Mouse (Mus musculus) heart, embryonic 11.5 days (tissue): Measurements from ENCODE around the gene Auts2. TPM values are rescaled to one million over a fixed set of nuclear protein-coding genes. Genes with fewer than 3 reads are reported as not detected.
A peak's percentile ranks its signal among the peaks of the same experiment; 100 is the strongest.

Experiments
- ATAC-seq: fragments of 200-750 bp; cut with Nextera tagmentation; replicated peaks from 2 replicates; pipeline ENCODE4 v1.8.0; 2017; ENCODE audit warnings: moderate library complexity; ENCODE audit not compliant: insufficient number of reproducible peaks, low FRiP score, low TSS enrichment
- H3K27ac ChIP-seq: fragments of 300-500 bp; sonication (generic); 2 replicates; pipeline ENCODE4 v1.5.1; 2014; ENCODE audit warnings: mild to moderate bottlenecking, low read depth, low read length
- H3K27me3 ChIP-seq: fragments of 300-500 bp; sonication (generic); 2 replicates; pipeline ENCODE4 v1.6.1; 2014; ENCODE audit warnings: mild to moderate bottlenecking, low read length, mixed read lengths; ENCODE audit not compliant: control insufficient read depth, insufficient read depth
- H3K36me3 ChIP-seq: fragments of 300-500 bp; sonication (generic); 2 replicates; pipeline ENCODE4 v1.6.1; 2014; ENCODE audit warnings: mild to moderate bottlenecking, low read length, moderate library complexity, mixed read lengths; ENCODE audit not compliant: control insufficient read depth, insufficient read depth
- H3K4me1 ChIP-seq: fragments of 300-500 bp; sonication (generic); 2 replicates; pipeline ENCODE4 v1.6.1; 2014; ENCODE audit warnings: low read length; ENCODE audit not compliant: control insufficient read depth, insufficient read depth
- H3K4me2 ChIP-seq: fragments of 300-500 bp; sonication (generic); 2 replicates; pipeline ENCODE4 v1.6.1; 2014; ENCODE audit warnings: mild to moderate bottlenecking, moderate library complexity
- H3K4me3 ChIP-seq: fragments of 300-500 bp; sonication (generic); 2 replicates; pipeline ENCODE4 v1.5.1; 2014; ENCODE audit warnings: low read depth, low read length
- H3K9ac ChIP-seq: fragments of 300-500 bp; sonication (generic); 2 replicates; pipeline ENCODE4 v1.6.1; 2014; ENCODE audit warnings: mild to moderate bottlenecking, low read depth, low read length, moderate library complexity
- H3K9me3 ChIP-seq: fragments of 300-500 bp; sonication (generic); replicated peaks from 2 replicates; pipeline ENCODE4 v1.6.1; 2016; ENCODE audit warnings: low read length; ENCODE audit not compliant: control insufficient read depth
- WGBS: fragments of 180-500 bp; shearing (Covaris S2); extraction: QIAGEN DNeasy Blood & Tissue Kit; methylation state at CpG from one replicate; pipeline ENCODE4 v1.1.7; 2014; ENCODE audit not compliant: insufficient replicate concordance; 5-methylcytosine and 5-hydroxymethylcytosine counted together
- polyA plus RNA-seq: library from polyadenylated mRNA; unstranded; fragments of >200 nt; fragmentation: Nextera tagmentation; extraction: Ambion mirVana; gene quantifications from 2 replicates; pipeline ENCODE4 v1.2.1, GENCODE M21; 2014

Gene Auts2
- polyA plus RNA-seq, 1 experiment from 2014 or later: 19.8 TPM

- Histone ChIP-seq H3K4me3 (no peak overlapping the region), H3K27ac (no peak overlapping the region), H3K9me3 (no peaks in the 10 kb centered on the region), H3K9ac (no peak overlapping the region), H3K36me3 (no peaks in the 10 kb centered on the region), H3K4me2 (no peak overlapping the region), H3K4me1 (peaks cover 4% of the 10 kb centered on the region; the same call in 1 of the 2 replicates), H3K27me3 (no peaks in the 10 kb centered on the region)
- ATAC-seq: no peak
- WGBS: 86% methylated on average over 11 of the region's 11 CpGs
These were observed 673.2 kb downstream of the Auts2 start for GRCm38 (mm10) chr5:131869711-131870499.

GRCm38 (mm10) chr5:131865200-131865599 lies 677.9 kb downstream of the Auts2 start:
- ATAC-seq: no peak
- H3K9me3 ChIP-seq: no peaks in the 10 kb centered on the region
- H3K9ac ChIP-seq: no peak overlapping the region
- no peak overlapping the region for H3K27ac ChIP-seq
- WGBS: 64% methylated on average over 5 of the region's 5 CpGs
- H3K4me2 ChIP-seq: no peak overlapping the region
- no peaks in the 10 kb centered on the region for H3K27me3 ChIP-seq
- H3K36me3 ChIP-seq: no peaks in the 10 kb centered on the region
- H3K4me3 ChIP-seq: no peak overlapping the region
- H3K4me1 ChIP-seq: peaks cover 5% of the 10 kb centered on the region; the same call in 1 of the 2 replicates

GRCm38 (mm10) chr5:131857976-131858375 lies 685.2 kb downstream of the Auts2 start:
- H3K4me1 ChIP-seq: peaks cover 7% of the 10 kb centered on the region; the same call in 1 of the 2 replicates
- no peak overlapping the region for H3K4me3 ChIP-seq
- WGBS: 73% methylated on average over 5 of the region's 5 CpGs
- no peaks in the 10 kb centered on the region for H3K9me3 ChIP-seq
- H3K27me3 ChIP-seq: no peaks in the 10 kb centered on the region
- no peak overlapping the region for H3K27ac ChIP-seq
- no peak overlapping the region for H3K4me2 ChIP-seq
- no peak for ATAC-seq
- no peaks in the 10 kb centered on the region for H3K36me3 ChIP-seq
- no peak overlapping the region for H3K9ac ChIP-seq

GRCm38 (mm10) chr5:131855358-131855757 lies 687.8 kb downstream of the Auts2 start:
- whole genome bisulfite sequencing: 21% methylated on average over 8 of the region's 8 CpGs
- Histone ChIP-seq H3K27me3 (no peaks in the 10 kb centered on the region), H3K9ac (no peak overlapping the region), H3K4me2 (no peak overlapping the region; the same call in 1 of the 2 replicates), H3K4me3 (no peak overlapping the region), H3K4me1 (peaks cover 10% of the 10 kb centered on the region), H3K36me3 (no peaks in the 10 kb centered on the region), H3K9me3 (no peaks in the 10 kb centered on the region), H3K27ac (no peak overlapping the region)
- ATAC-seq: peak; percentile 46; the same call in 1 of the 2 replicates

- ATAC-seq: no peak
- peaks cover 7% of the 10 kb centered on the region for H3K4me1 ChIP-seq
- H3K9ac ChIP-seq: no peak overlapping the region
- WGBS: 75% methylated on average over 20 of the region's 20 CpGs
- no peak overlapping the region for H3K27ac ChIP-seq
- H3K4me3 ChIP-seq: no peak overlapping the region
- no peak overlapping the region for H3K4me2 ChIP-seq
- H3K27me3 ChIP-seq: 0 out of 2 replicates have a peak, but pooled peaks cover 2% of the 10 kb centered on the region
- no peaks in the 10 kb centered on the region for H3K9me3 ChIP-seq
- no peaks in the 10 kb centered on the region for H3K36me3 ChIP-seq
These were observed 691.3 kb downstream of the Auts2 start for GRCm38 (mm10) chr5:131851597-131852453.

- Histone ChIP-seq H3K9me3 (no peaks in the 10 kb centered on the region), H3K4me3 (no peak overlapping the region), H3K36me3 (no peaks in the 10 kb centered on the region), H3K27me3 (0 out of 2 replicates have a peak, but pooled peaks cover 2% of the 10 kb centered on the region), H3K4me1 (peaks cover 3% of the 10 kb centered on the region; the same call in 1 of the 2 replicates), H3K27ac (no peak overlapping the region), H3K9ac (no peak overlapping the region), H3K4me2 (no peak overlapping the region)
- WGBS: 59% methylated on average over 8 of the region's 8 CpGs
- no peak for ATAC-seq
These were observed 692.4 kb downstream of the Auts2 start for GRCm38 (mm10) chr5:131850632-131851335.

GRCm38 (mm10) chr5:131849644-131850043 lies 693.5 kb downstream of the Auts2 start:
- no peaks in the 10 kb centered on the region for H3K36me3 ChIP-seq
- WGBS: 77% methylated on average over 3 of the region's 3 CpGs
- 0 out of 2 replicates have a peak, but pooled peaks cover 2% of the 10 kb centered on the region for H3K27me3 ChIP-seq

GRCm38 (mm10) chr5:131844519-131844800 lies 698.7 kb downstream of the Auts2 start:
- Histone ChIP-seq H3K36me3 (no peaks in the 10 kb centered on the region), H3K9me3 (no peaks in the 10 kb centered on the region), H3K4me3 (no peak overlapping the region), H3K4me2 (no peak overlapping the region), H3K27me3 (0 out of 2 replicates have a peak, but pooled peaks cover 2% of the 10 kb centered on the region), H3K27ac (no peak overlapping the region), H3K9ac (no peak overlapping the region), H3K4me1 (no peaks in the 10 kb centered on the region; the same call in 1 of the 2 replicates)
- no peak for ATAC-seq
- WGBS: 74% methylated on average over 9 of the region's 9 CpGs

More at GRCm38 (mm10) chr5:131849644-131850043, 693.5 kb downstream of the Auts2 start:
- ATAC-seq: no peak
- no peak overlapping the region for H3K27ac ChIP-seq
- H3K9me3 ChIP-seq: no peaks in the 10 kb centered on the region
- H3K4me1 ChIP-seq: peaks cover 3% of the 10 kb centered on the region; the same call in 1 of the 2 replicates
- no peak overlapping the region for H3K9ac ChIP-seq
- H3K4me2 ChIP-seq: no peak overlapping the region
- no peak overlapping the region for H3K4me3 ChIP-seq
